Mouse (Mus musculus) mesoderm, embryonic 11.5 days (tissue): ENCODE data around the gene Cfap97d2.
A peak's percentile ranks its signal among the peaks of the same experiment; 100 is the strongest.

Experiments used
- DNase-seq: peaks from one replicate; pipeline ENCODE4 v3.0.0-alpha.2; 2012; ENCODE audit warnings: low read depth, low spot score

The Cfap97d2 gene

DNA sequence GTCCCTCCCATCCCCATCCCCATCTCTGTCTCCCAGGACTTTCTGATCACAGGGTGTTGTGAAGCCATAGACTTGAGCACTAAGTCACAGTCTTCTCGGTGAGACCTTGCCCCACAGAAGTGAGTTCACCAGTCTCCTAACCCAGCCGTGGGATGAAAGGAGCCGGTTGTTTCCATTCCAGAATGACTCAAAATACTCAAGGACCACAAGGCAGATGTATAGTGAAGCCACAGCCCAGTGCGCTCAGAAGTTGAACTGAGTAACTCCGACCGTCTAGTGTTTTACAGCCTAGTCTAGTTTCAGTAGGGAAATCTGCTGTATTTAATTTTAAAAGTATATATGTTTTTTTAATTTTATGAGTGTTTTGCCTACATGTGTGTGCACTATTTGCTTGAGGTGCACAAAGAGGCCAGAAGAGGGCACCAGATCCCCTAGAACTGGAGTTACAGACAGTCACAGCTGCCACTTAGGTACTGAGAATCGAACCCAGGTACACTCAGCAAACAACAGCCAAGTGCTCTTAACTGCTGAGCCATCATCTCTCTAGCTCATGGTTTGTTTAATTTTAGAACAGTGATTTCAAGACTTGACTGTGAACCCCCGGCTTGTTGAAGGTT is 18.5 kb upstream of the Cfap97d2 start:
- DNase-seq = no peak

DNA sequence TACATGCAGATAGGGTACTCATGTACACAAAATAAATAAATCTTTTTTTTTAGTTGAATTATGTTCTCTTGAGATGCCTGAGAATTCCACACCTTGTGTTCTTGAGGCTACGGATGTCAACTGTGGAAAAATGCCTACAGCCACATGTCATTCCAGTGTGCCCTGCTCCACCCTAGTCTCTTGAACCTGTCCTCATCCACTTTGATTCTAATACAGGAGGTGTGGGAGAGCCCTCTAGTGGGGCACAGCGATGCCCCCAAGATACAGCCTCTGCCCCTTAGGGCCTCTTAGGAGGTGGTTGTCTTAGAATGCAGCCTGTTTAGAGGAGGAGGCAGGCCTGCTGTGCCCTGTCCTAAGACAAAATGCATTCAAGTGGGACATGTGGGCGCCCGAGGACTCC is 17.7 kb upstream of the Cfap97d2 start:
- no peak for DNase-seq

DNA sequence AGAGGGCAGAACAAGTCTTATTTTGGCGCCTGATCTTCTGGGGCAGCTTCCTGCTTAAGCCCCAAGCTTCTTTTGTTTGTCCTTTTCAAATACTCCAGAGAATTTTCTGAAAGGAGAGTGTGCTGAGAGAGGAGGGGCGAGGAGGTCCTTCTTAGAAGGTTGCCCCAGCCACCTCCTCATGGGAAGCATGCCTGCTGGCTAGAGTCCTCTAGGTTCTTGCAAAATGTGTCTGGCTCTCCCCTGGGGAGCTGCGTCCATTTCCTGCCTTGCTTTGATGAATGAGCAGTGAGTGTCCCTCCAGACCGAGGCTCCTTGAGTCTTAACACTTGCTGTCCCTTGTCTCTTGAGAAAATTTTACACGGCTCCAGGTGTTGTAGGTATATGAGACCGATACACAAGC is 17.2 kb upstream of the Cfap97d2 start:
- no peak for DNase-seq

DNA sequence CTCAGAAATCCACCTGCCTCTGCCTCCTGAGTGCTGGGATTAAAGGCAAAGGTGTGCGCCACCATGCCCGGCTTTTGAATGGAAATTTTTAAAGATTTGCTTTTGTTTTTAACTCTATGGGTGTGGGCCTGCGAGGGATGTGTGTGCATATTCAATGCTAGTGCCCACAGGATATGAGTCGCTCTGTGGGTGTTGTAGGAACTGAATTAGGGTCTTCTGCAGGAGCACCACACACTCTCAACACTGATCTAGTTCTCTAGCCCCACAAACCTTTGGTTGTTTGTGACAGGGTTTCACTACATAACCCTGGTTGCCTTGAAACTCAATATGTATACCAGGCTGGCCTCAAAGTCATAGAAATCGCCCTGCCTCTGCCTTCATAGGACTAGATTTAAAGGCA is 16.4 kb upstream of the Cfap97d2 start:
- DNase-seq = no peak

DNA sequence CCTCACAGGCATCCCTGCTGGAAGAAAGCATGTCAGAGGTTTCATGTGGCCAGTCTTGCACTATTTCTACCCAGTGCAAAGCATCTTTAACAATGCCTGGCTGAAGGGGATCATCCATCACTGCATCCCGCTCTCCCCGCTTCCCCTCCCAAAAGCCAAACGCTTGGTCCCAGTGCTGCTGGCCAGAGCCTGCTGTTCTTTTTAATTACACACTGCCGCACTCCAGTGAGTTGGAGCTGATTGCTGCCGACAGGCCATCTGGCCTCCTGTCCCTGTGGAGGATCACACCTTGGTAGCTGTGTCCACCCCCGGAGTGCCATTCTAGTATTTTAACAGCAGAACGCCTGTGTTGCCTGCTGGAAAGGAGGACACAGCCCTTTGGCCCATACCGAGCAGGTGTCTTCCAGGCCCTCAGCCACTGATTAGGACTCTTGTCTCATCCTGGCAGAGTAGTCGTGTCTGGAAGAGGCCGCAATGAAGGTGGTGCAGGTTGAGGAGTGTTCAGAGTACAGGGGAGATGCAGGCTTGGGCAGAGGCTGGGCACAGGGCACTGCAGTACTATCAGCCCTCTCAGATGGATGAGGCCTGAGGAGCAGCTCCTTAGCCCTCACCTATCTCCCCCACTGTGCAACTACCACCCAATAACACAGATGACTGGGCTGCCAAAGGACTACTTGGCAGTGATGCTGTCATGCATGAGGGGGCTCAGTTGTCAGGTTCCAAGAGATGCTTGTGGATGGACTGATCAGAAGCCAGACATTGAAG is 13.2 kb upstream of the Cfap97d2 start:
- DNase-seq = peak; percentile 41

DNA sequence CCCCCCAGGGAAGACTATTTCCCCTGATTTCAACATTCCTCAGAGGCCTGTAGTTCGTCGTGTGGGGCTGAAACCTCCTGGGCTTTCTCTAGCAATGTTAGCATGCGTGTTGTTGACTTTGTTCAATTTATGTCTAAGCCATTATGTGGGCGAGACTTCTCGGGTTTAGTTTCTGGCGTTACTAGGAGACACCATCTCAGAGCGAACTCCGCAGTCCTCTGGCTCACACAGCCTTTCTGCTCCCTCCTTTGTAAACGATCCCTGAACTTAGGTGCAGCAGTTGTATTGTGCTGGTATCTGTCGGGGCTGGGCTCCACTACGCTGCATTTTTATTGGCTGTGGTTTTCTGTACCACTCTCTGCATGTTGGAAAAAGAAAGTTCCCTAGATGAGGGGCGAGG is 11.0 kb upstream of the Cfap97d2 start:
- DNase-seq = no peak

DNA sequence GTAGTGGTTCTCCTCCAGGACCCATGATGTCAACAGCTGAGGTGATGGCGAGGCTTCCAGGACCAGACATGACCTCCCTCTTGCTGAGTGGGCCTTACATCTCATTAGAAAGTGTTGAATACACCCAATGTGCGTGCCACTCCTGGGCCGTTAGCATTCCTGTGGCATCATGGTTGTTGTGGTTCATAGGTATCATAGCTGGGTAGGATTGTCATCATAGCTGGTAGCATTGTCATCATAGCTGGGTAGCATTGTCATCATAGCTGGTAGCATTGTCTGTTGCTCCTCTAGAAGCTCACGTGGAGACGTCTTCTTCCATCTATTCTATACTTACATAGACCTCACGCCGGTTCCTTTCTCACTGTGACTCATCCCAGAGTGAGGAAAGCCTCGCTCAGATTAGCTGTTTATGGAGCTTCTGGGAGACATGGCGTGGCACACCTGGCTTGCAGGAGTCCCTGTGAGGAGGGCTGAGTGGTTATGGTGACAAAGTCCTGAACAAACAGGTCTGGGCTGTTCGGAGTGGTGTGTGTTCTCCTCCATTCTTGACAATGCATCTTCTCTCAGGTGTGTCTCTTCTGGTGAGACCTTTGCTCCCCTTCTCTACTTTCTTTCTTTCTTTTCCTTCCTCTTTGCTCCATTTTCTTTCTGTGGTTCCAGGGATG is 10.4 kb upstream of the Cfap97d2 start:
- no peak for DNase-seq

DNA sequence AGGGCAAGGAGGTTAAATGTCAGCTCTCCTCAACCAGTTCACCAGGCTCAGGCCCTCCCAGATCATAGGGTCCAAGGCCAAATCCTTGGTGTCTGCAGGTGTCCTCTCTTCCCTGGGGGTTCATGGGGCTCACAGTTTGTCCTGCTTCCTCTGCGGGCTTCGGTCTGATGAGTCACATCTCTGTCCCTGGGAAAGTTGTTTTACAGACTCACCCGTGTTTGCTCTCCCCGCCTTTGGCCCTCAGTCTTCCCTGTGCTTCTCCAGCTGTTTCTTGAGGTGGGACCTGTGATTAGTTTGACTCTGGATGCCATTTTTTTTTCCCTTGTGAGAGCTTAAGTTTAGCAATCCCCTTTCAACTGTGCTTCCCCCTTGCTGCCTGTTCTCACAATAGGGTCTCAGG is 9.5 kb upstream of the Cfap97d2 start:
- DNase-seq = no peak

DNA sequence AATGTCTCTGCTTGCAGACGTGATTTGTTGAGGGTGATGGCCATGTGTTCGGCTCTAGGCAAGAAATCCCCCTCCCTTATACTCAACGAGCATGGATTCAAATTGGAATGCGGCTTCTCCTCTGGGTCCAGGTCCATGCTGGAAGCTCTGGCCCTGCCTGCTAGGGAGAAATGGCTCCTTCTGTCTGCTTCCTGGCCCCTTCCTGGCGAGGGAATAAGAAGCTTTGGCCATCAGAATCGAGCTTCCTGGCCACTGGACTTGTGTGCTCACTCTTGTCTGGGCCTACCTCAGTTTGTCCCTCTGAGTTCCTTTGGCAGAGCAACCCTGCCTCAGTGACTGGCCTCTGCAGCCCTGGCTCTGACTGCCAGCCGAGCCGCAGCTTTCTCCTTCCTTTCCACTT is 8.5 kb upstream of the Cfap97d2 start:
- DNase-seq = no peak

DNA sequence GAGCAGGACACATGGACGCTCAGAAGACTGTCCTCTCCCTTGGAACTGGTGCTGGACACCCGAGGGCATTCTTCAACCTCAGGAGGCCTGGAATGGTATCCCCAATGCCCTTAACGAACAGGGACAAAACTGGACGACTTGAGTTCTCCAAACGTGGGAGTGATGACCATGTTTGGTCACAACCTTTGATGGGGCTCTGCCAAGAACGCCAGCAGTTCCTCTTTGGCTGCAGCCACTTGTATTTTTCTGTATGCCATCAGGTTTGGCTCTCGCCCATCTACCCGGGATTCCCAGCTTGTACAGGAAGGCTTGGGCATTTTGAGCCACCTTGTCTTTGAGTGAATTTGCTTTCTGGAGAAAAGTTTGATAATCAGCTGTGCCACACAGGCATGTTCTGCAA is 8.0 kb upstream of the Cfap97d2 start:
- DNase-seq = no peak

DNA sequence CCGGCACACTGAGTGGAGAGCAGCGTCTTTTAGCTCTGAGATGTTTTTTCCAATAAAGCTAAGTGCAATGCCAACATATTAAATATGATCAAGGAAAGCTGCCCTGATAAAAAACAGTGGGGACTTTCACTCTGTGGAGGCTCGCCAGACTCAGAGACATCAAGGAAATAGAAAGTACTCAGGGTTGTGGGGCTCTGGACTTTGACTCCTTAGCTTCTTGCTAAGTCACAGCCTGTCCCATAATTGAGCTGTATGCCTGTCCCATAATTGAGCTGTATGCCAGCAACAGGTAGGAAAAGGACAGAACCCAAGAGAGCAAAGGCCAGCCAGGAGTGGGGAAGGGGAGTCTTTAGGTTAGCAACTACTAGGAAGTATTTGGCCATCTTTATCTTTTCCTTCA is 7.4 kb upstream of the Cfap97d2 start:
- no peak for DNase-seq

DNA sequence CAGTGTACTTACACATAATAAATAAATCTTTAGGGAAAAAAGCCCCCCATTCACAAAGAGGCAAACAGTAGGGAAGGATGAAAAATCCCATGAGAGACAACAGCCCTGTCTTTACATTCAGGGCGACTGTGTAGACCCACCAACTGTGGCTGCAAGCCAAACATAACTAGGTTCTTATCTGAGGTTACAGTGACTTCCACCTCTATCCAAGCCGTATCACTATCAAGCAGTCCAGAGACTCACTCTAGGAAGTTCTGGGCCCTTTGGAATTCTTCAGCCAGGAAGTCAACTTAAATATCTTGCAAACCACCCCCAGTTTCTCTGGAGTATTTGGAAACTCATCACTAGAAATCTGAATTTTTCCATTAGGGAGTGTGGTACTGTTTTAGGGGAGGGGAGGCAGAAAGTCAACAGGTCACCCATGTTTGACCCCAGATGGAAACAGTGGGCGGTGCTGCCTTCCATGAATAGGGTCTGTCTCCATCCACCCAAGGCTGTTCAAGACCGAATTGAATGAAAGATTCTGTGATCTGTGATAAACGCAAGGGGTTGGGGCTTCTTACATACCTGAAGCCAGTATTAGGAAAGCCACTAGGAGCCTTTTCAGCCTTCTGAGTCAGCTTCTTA is 6.3 kb upstream of the Cfap97d2 start:
- no peak for DNase-seq

DNA sequence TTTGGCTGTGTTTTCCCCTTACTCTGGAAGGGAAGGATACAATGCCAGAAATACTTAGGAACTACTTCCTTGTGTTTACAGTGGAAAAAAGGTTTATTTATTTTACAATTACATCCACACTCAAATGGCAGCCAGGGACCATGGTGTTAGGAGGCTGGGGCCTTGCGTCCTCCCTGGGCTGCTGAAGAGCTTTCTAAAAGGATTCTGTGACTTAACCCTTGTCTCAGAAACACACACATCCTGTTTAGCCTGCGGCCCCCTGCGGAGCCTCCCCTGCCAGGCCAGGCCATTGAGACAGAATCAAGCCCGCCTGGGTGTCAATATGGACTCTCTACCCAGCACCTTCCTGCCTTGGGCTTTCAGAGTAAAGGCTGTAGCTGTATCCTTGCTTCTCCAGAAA is 2.9 kb upstream of the Cfap97d2 start:
- no peak for DNase-seq

DNA sequence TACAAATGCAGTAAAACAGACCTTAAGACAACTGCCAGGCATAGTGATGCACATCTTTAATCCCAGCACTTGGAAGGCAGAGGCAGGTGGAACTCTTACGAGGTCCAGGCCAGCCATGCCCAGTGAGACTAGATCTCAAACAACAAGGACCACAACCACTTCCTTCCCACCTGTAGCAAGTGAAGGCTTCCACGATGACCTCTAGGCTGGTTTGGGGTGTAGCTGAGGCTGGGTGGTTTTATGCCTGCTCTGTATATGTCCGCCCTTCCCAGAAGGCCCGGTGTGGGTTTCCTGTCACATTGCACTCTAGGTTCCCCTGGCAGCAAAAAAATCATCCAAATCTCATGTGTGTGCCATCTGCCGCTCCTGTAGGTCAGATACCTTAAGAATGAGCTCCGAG is 1.9 kb upstream of the Cfap97d2 start:
- DNase-seq = no peak

DNA sequence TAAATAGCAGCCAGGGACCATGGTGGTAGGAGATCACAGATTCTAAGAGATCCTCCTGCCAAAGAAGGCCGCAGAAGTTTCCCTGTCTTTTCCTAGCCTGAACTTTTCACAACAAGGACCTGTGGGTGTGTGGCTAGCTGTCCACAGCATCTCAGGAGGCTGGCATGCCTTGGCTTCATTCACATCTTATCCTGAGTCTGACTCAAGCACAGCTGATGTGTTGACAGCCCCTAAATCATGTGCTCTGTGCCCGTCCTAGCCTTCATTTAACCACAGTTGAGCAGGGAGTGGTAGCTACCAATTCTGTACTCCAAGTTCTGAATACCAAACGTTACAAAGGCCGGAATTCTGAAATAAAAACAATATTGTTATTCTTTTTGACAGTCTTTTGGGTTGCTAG is 1.4 kb upstream of the Cfap97d2 start:
- no peak for DNase-seq

DNA sequence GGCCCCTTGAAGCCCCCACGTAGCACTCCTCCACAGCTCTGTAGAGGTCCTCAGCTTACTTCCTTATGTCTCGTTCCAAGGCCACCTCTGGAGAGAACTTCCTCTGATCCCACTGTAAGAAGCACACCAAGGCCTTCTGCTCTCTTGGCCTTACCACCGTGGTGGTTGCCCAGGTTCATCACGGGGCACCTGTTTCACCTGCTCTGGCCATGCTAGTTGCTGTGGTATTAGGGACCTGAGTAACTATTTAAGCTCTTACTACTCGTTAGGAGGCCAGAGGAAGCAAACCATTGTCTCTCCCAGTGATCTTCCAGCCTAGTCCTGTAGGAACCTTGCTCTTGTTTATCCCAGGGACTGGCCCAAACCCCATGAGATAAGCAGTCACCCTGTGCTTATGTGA is 1.2 kb downstream of the Cfap97d2 start:
- no peak for DNase-seq

DNA sequence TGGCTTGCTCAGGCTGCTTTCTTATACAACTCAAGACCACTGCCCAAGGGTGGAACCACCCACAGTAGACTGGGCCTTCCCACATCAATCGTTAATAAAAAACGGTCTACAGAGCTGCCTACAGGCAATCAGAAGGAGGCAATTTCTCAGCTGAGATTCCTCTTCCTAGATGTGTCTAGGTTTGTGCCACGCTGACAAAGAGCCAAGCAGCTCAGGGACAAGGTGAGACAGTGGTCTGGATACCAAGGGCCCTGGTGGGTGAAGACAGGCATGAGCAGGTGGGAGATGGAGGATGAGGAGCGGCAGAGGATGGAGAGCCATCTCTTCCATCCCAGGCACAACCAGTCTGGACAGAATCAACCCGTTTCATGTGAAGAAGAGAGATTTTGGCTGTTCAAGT is 2.8 kb downstream of the Cfap97d2 start:
- DNase-seq = no peak

DNA sequence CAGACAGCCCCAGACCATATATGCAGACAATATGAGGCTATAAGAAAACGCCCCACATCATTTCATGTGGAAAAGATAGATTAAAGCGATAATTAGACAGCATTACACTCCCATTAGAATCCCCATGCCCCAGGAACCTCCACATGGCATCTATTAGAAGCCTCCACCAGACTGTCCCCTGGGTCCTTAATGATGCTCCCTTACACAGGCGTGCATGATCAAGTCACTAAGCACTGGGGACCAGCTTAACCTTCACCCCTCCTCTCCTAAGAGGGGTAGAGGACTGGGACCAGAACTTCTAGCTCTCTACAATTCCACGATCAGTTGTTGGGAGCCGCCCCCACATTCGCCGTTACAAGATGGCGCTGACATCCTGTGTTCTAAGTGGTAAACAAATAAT is 13.3 kb downstream of the Cfap97d2 start:
- DNase-seq = no peak

DNA sequence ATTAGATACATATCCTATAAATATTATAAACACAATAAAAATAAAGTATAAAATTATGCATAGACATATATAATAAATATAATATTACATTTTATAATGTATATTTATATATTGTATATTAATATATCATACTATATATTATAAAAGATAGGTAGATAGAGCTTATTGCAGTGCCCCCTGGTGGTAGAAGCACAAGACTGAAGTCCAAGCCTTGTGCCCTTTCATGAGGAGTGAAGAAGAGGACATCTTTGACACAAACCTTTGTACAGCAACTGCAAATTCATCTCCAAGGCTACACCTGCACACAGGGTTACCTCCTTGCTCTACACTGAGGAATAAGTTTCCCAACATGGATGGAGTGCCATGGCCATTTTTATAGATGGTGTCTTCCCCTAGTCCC is 20.0 kb downstream of the Cfap97d2 start:
- peak; percentile 60 for DNase-seq

DNA sequence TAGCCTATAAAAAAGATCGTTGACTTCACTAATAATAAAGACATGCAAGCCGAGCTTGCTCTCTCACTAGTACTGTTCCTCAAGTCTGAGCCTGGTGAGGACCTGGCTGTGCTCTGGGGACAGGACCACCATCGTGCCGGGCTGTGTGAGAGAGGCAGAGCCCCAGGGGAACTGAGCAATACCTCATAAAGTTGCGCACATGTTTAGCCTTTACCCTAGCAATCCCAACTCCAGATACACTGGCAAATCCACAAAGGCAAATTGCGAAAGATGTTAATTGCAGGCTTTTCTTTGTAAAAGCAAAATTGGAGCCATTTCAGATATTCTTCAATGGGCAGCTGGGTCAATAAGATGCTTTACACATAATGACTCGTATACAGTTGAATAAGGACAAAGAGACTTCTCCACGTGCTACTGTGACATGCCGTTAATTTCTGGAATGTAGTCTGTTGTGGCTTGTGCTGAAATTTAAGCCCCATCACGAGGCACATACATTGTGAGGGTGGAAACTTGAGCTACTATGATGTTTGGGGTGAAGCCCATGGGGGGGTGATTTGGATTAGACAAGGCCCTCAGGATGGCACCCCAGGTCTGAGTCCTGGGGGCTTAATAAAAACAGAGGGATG is 21.9 kb downstream of the Cfap97d2 start:
- no peak for DNase-seq

DNA sequence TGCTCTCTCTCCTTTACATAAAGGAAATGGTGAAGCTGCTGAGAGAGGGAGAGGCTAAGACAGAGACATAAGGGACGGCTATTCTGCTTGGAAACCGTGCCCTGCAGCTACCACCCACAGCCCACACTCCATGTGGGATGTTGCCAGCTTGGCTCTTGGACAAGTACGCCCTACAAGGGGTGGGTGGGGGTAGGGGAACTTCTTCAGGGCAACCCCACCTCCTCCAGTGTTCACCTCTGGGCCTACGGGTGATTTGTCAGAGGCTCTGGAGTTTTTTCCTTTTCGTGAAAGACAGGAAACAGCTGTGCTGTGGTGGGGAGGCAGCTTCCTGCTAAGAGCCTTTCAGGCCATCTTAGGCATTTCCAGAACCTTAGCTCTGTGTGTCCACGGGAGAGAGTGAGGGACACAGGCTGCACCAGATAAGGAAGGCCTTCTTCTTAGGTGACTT is 34.7 kb downstream of the Cfap97d2 start:
- no peak for DNase-seq
